Mouse (Mus musculus) adrenal gland, adult 2 months (tissue): ENCODE data around the gene Ece1. TPM values are rescaled to one million over a fixed set of nuclear protein-coding genes. Genes with fewer than 3 reads are reported as not detected.
A peak's percentile ranks its signal among the peaks of the same experiment; 100 is the strongest.

Source experiments
- DNase-seq: peaks from one replicate; pipeline ENCODE4 v3.0.0; 2021
- polyA plus RNA-seq: library from polyadenylated mRNA; depleted of rRNA; stranded (reverse); fragments of >200 nt; gene quantifications from 2 replicates; pipeline ENCODE4 v1.2.3, GENCODE M21; 2012
- total RNA-seq, 2 experiments: library from RNA; stranded (reverse); gene quantifications; 2 replicates each; pipeline ENCODE4 v1.2.3; 2021

Gene Ece1
- total and polyA plus RNA-seq, 3 experiments = 228 to 424 (median 414) TPM

DNA sequence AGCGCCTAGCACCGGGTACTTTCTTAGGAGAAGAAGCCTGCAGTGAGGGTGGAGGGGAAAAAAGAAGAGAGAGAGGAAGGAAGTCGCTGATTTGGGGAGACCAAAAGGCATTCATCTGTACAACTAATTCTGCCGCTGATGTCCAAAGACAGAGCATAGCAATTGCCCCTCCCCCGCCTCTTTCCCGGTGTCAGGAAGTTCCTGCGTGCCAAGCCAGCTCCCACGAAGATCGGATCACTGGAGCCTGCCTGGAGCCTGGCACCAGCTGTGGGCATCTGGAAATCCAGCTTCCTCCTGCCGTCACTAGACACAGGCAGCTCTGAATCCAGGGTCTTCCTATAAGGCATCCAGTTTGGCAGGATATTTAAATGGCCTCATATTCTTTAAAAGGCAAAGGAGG is 122.2 kb downstream of the Ece1 start:
- peak; percentile 52 for DNase-seq

DNA sequence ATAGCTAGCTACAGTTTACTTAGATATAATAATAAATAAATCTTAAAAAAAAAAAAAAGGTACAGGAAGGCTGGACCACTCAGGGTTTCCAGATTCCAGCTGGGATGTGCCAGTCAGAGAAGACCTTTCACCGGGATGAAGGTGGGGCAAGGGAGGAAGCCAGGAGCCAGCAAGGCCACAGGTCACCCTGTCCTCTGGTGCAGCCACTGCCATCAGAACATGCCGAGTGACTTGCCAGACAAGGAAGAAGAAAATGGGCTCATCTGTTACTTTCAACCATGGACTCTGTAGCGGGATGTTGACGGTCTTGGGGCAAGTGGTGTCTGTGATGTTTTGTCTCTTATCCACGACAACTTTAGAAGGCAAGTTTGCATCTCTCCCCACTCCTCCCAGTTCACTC is 122.7 kb downstream of the Ece1 start:
- no peak for DNase-seq

GRCm38 (mm10) chr4:137989426-137989825 is 127.4 kb downstream of the Ece1 start:
- DNase-seq = peak; percentile 76

GRCm38 (mm10) chr4:137990433-137990832 is 128.4 kb downstream of the Ece1 start:
- DNase-seq = no peak

DNA sequence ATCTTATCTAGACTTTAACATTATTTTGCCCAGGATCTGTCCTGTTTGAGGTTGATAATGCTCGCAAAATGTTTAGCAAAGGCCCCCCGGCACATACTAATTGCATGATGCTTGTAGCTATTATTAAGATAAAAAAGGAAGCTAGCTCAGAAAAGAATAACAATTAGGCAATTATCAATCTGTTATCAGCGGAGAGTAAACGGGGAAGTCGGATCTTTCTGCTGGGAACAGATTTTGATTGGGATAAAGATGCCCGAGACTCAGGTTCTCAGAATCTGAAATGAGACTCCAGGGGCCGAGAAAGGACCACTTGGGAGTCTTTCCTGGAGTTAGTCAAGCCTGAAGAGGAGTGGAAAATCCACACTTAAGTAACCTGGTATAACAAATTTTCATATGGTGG is 129.2 kb downstream of the Ece1 start:
- DNase-seq = no peak

- DNase-seq = no peak
These were observed 130.9 kb downstream of the Ece1 start, which contains the start of gene Eif4g3 for GRCm38 (mm10) chr4:137992890-137993289. Gene Eif4g3, plus strand, starts transcription at chr4:137993022.

DNA sequence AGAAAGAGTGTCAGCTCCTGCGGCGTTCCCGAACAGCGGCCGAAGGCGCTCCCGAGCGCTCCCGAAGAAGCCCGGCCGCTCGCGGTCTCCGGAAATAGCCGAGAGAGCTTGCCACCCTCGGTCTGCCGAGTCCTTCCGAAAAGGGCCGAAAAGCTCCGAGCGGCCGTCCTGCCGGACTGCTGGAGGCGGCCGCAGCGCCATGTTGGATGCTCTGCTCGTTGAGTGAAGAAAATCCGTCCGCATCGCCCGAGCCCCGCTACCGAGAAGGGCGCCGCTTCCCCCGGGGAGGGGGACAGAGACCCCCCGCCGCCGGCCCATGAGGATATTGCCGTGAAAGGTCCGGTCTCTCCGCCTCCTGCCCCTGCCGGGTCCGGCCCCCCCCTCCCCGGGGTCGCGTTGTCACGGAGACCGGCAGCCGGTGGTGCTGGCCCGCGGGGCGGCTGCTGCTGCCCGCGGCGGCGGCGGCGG is 131.3 kb downstream of the Ece1 start:
- peak; percentile 99 for DNase-seq

GRCm38 (mm10) chr4:137993821-137994561 is 132.0 kb downstream of the Ece1 start:
- peak; percentile 73 for DNase-seq

DNA sequence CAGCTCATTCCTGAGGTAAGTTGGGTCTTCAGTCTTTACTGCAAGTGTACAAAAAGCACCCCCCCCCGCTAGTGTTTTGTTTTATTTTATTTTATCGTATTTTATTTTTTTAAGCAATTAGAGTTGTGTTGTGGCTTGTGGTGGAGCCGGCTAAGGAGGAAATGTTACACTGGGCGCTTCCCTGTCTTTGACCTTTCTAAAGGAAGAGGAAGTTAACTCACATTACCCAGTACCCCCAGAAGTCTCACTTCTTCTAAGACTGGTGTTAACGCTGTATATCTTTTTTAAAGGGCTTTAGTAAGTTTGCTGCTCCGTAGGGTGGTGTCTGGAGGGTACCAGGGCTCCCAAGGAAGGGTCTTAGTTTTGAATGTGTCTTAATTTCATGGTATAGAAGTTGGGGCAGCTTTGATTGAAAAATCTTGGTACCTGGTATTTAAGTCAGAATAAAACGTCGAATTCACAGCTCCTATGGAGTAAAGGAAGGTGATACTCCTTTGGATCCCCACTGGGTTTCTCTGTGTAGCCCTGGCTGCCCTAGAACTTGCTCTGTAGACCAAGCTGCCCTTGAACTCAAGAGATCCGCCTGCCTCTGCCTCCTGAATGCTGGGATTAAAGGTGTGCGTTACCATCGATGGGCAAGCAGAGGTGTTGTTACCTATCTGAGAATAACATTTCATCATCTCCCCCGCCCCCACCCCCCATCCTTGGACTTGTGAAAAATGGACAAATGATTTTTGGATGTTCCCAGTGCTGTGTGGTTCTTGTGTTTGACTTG is 132.7 kb downstream of the Ece1 start:
- DNase-seq = peak; percentile 20

DNA sequence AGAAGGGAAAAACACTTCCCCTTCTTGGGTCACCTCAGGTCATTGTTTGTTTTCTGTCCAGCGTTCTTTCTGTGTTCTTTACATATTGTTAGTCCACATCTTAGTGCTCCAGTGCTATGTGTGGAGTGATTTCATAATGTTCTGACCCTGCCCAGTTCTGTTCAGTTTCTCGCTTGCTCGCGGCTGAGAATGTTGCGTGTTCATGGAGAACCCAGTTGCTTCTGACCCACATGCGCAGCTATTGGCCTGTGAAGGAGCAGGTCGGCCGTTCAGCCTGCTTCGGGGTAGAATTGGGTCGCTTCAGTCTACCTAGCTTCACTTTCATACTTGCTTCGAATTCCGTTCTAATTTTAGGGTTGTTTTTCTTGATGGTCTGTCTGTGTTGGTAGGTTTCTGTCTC is 133.4 kb downstream of the Ece1 start:
- peak; percentile 46 for DNase-seq

- no peak for DNase-seq
These were observed 136.2 kb downstream of the Ece1 start for GRCm38 (mm10) chr4:137998232-137998631.

- DNase-seq = peak; percentile 37
These were observed 138.6 kb downstream of the Ece1 start for GRCm38 (mm10) chr4:138000682-138001081.

GRCm38 (mm10) chr4:138003909-138004610 is 142.0 kb downstream of the Ece1 start:
- DNase-seq = no peak

- no peak for DNase-seq
These were observed 143.7 kb downstream of the Ece1 start for GRCm38 (mm10) chr4:138005781-138006180.

DNA sequence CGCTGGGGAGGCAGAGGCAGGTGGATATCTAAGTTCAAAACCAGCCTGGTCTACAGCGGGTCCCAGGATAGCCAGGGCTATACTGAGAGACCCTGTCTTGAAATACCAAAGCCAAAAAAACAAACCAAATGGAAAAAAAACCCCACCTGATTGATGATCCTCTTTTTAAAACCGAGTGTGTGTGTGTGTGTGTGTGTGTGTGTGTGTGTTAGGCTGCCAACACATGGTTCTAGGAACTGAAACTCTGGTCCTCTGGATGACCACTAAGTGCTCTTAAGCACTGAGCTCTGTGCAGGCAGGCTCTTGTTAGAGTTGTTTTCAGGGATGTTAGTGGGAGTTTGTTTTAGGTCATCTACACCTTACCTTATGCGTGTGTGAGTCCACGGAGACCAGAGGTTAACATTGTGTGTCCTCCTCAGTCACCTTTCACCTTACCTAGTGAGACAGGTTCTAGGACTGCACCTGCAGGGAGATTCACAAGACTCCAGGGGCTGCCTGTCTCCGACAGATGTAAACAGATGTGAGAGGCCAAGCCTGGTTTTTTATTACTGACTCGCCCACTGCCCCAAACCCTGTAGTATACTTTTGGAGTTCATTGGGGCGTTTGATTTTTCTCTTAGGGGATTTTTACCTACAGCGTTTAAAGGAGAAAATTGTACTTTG is 145.0 kb downstream of the Ece1 start:
- DNase-seq = no peak

DNA sequence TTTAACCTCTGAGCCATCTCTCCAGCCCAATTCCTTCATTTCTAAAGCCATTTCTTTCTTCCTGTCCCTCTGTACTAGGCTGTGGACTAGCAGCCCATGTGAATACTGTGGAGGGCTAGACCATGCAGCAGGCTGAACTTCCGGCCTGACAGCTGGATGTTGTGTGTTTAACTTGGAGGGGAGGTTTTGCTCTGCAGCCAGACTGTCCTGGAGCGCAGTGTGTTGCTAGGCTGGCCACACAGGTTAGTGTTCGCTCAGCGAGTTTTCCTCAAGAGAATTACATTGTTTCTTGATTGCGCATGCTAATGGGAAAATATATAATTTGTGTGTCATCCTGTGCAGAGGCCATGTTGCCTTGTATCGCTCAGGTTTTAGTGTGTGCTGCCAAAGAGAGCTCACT is 146.6 kb downstream of the Ece1 start:
- DNase-seq = no peak

DNA sequence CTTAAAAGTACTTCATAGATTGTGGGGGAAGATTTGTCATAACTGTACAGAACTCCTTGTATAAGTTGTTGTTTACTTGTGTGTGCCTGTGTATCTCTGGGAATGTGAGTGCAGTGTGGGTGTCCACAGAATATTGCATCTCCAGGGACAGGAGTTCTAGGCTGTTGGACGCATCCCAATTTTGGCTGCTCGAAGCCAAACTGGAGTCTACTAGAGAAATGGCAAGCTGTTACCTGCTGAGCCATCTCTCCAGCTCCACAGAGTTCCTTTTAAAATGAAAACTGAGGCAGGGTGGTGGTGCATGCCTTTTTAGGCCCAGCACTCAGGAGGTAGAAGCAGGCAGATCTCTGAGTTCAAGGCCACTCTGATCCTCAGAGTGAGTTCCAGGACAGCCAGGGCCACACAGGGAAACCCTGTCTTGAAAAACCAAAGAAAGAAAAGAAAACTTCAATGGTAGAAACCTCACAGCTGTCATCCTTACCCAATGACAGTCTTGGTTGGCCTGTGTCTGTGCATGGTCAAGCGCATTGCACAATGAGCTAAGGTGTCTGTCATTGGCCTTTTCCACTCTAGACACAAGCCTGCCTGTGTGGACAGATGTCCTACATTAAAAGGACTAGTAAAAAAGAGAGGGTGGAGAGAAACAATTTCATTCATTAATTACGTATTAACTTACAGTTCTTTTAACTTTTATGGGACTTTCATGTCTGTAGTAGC is 147.9 kb downstream of the Ece1 start:
- DNase-seq = peak; percentile 33

- no peak for DNase-seq
These were observed 151.9 kb downstream of the Ece1 start for GRCm38 (mm10) chr4:138013723-138014479.
